Mouse (Mus musculus) retina, postnatal 1 day (tissue): ENCODE measurements at regions not wholly inside any gene's neighbourhood (a gene's known extent, or its start where the extent isn't known, plus 50 kb on each side); places are given as distances from the start of the nearest gene placed in this dataset.

Experiments
- DNase-seq: peaks from one replicate; pipeline ENCODE4 v3.0.0-alpha.2; 2012

DNA sequence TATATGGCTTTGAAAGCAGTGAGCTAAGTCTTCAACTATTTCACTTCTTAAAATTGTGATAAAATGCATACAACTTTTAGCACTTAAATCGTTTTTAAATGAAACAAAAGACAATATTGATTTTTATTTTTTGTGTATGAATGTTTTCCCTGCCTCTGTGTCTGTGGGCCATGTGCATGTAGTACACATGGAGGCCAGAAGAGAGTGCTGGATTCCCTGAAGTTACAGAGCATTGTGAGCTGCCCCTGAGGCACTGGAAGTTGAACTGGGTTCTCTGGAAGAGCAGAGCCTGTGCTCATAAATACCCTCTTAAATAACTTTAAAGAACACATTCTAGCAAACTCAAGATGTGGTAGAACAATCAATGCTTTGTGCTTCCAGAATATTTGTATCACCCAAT, 61.8 kb upstream of the Gm6812 start:
- DNase-seq = peak; percentile 6

- DNase-seq = no peak
These were observed 60.4 kb upstream of the Gm6812 start for GRCm38 (mm10) chrX:68953298-68953697.

- DNase-seq = peak; percentile 48
These were observed 57.9 kb upstream of the Gm6812 start for GRCm38 (mm10) chrX:68950730-68951129.

DNA sequence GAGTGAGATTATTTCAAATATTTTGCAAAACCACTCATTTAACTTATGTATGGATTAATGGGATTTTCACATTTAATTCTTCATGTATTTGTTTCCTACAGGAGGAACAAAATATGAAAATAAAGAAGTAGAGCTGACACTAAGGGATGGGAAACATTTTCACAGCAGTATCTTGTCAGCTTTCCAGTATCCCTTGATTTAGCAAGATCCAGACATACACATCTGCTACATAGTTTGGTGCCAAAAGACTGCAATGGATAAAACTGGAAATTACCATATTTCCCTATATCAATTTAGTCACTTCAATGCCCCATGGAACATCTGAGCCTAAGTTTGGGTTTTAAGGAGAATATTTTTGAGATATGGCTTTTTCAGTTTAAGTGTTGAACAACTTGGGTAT, 52.9 kb upstream of the Gm6812 start:
- DNase-seq = no peak
